Mouse (Mus musculus) intestine, postnatal 0 days (tissue): ENCODE data around the gene 1500011B03Rik. TPM values are rescaled to one million over a fixed set of nuclear protein-coding genes. Genes with fewer than 3 reads are reported as not detected.

ENCODE experiments used
- ATAC-seq: fragments of 200-750 bp; cut with Nextera tagmentation; 2 replicates; pipeline ENCODE4 v1.8.0; 2017; ENCODE audit warnings: mild to moderate bottlenecking, moderate TSS enrichment, moderate library complexity
- H3K27ac ChIP-seq: fragments of 300-500 bp; sonication (generic); 2 replicates; pipeline ENCODE4 v1.5.1; 2014; ENCODE audit warnings: mild to moderate bottlenecking, low read depth, low read length, moderate library complexity
- H3K27me3 ChIP-seq: fragments of 300-500 bp; sonication (generic); replicated peaks from 2 replicates; pipeline ENCODE4 v1.6.1; 2014; ENCODE audit warnings: low read length, mixed read lengths; ENCODE audit not compliant: control insufficient read depth, insufficient read depth
- H3K36me3 ChIP-seq: fragments of 300-500 bp; sonication (generic); 2 replicates; pipeline ENCODE4 v1.6.1; 2014; ENCODE audit warnings: mild to moderate bottlenecking, moderate library complexity; ENCODE audit not compliant: control insufficient read depth, insufficient read depth
- H3K4me1 ChIP-seq: fragments of 300-500 bp; sonication (generic); replicated peaks from 2 replicates; pipeline ENCODE4 v1.6.1; 2014; ENCODE audit warnings: antibody characterized with exemption, low read length, mixed read lengths; ENCODE audit not compliant: control insufficient read depth, insufficient read depth
- H3K4me2 ChIP-seq: fragments of 300-500 bp; sonication (generic); replicated peaks from 2 replicates; pipeline ENCODE4 v1.6.1; 2014; ENCODE audit warnings: low read depth, mild to moderate bottlenecking, moderate library complexity
- H3K4me3 ChIP-seq: fragments of 300-500 bp; sonication (generic); 2 replicates; pipeline ENCODE4 v1.5.1; 2014; ENCODE audit warnings: low read depth, low read length
- H3K9ac ChIP-seq: fragments of 300-500 bp; sonication (generic); 2 replicates; pipeline ENCODE4 v1.6.1; 2014; ENCODE audit warnings: mild to moderate bottlenecking, low read depth, low read length
- H3K9me3 ChIP-seq: fragments of 300-500 bp; sonication (generic); 2 replicates; pipeline ENCODE4 v1.6.1; 2016; ENCODE audit warnings: mixed run types; ENCODE audit not compliant: control insufficient read depth
- CTCF ChIP-seq: sonication (generic); IDR thresholded peaks from 2 replicates; pipeline ENCODE4 v1.5.1; 2016; ENCODE audit warnings: low read depth, mild to moderate bottlenecking, control low read depth, antibody characterized with exemption, moderate library complexity
- WGBS: fragments of 180-500 bp; shearing (Covaris S2); extraction: QIAGEN DNeasy Blood & Tissue Kit; methylation state at CpG from one replicate; pipeline ENCODE4 v1.1.7; 2014; 5-methylcytosine and 5-hydroxymethylcytosine counted together
- polyA plus RNA-seq: library from polyadenylated mRNA; unstranded; fragments of >200 nt; fragmentation: Nextera tagmentation; extraction: Ambion mirVana; gene quantifications from 2 replicates; pipeline ENCODE4 v1.2.1, GENCODE M21; 2015

1500011B03Rik gene
- polyA plus RNA-seq, 1 experiment from 2014 or later: 59.0 TPM

DNA sequence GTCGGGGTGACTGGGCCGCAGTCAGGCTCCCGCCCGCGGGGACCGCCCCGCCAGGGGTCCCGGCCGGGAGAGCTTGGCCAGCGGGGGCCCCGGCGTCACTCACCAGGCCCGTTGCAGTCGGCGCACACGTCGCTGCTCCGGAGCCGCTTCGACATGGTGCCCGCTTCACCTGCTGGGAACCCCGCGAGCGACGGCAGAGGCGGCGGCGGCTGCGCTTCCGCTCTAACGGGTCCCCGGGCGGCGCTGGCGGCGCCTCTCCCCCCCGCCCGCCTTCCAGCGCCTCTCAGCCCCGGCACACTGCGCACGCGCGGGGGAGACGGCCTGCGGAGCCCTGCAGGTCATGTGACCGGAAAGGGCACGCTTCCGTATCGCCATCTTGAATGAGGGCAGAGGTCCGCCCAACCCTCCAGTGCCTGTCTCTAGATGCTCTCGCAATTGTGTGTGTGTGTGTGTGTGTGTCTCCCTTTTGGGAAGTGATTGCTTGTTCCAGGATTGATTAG is 50.0 kb downstream of the 1500011B03Rik start:
- under 1% methylated on average over 48 of the region's 52 CpGs for WGBS

DNA sequence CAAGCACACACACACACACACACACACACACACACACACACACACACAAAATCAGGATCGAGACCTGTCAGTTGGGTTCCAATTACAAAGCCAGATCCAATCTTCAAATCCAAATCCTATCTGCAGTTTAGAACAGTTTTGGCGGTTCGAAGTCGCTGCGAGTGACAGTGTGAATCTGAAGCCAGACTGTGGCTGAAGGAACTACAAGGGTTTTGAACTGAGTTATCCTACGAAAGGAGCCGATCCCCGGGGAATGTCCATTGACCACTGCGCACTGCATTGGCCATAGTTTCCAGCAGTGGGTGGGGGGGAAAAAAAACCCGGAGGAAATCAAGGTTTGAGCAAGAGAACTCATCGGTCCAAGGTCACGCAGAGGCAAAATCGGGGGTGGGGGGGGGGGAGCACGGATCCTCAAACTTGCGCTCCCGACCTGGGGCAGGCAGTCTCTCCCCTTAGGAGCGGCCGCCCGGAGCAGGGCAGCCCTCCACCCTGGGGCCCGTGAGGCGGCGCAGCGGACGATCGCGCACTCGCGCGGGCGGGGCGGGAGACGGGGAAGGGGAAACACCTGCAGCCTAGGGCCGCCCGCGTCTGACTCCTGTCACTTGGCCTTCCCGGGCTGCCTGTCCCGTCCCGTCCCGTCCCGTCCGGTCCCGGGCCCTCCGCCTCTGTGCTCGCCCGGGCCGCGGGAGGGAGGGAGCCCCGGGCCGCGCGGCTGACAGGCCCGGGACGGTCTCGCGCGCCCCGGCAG is 50.6 kb downstream of the 1500011B03Rik start:
- 1% methylated on average over 38 of the region's 57 CpGs for WGBS
- no peaks in the 10 kb centered on the region for H3K27me3 ChIP-seq
- TF ChIP-seq CTCF: no peak
- H3K9ac ChIP-seq: peak overlapping the region; percentile 94
- H3K27ac ChIP-seq: peak overlapping the region; percentile 85
- H3K4me2 ChIP-seq: peak overlapping the region; percentile 78
- no peaks in the 10 kb centered on the region for H3K36me3 ChIP-seq
- no peaks in the 10 kb centered on the region for H3K9me3 ChIP-seq
- peak; percentile 37 for ATAC-seq
- H3K4me3 ChIP-seq: peak overlapping the region; percentile 100
- no peaks in the 10 kb centered on the region for H3K4me1 ChIP-seq

More for the DNA sequence above, 50.0 kb downstream of the 1500011B03Rik start:
- peak overlapping the region; percentile 94 for H3K9ac ChIP-seq
- peak overlapping the region; percentile 85 for H3K27ac ChIP-seq
- H3K4me2 ChIP-seq: peak overlapping the region; percentile 78
- no peaks in the 10 kb centered on the region for H3K4me1 ChIP-seq
- H3K9me3 ChIP-seq: no peaks in the 10 kb centered on the region
- H3K4me3 ChIP-seq: peak overlapping the region; percentile 100
- no peaks in the 10 kb centered on the region for H3K27me3 ChIP-seq
- ATAC-seq: peak; percentile 78
- TF ChIP-seq CTCF: no peak
- H3K36me3 ChIP-seq: no peaks in the 10 kb centered on the region

DNA sequence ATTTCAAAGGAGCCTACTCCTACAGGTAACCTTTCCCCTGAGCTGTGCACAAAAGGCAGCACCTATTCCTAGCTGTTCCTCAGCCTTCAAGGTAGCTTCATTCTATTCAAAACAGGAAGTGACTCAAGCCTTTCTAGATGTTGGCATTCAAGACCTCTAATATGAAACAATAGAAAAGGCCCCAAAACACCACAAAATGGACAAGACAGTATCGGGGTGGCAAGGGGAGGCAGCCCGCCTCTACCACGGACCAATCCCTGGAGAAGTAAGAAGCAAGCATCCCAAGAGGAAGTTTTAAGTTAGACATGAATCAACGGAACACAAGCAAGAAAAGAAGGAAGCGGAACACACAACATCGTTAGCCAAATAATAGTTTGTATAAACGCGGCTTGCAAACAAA is 51.5 kb downstream of the 1500011B03Rik start:
- H3K4me2 ChIP-seq: peak overlapping the region; percentile 78
- ATAC-seq: no peak
- no peak for TF ChIP-seq CTCF
- H3K4me3 ChIP-seq: peak overlapping the region; percentile 100; the same call in 1 of the 2 replicates
- no peak overlapping the region for H3K9ac ChIP-seq
- H3K27ac ChIP-seq: no peak overlapping the region
- no peaks in the 10 kb centered on the region for H3K36me3 ChIP-seq
- H3K9me3 ChIP-seq: no peaks in the 10 kb centered on the region
- WGBS: 74% methylated on average over 8 of the region's 8 CpGs
- no peaks in the 10 kb centered on the region for H3K27me3 ChIP-seq
- H3K4me1 ChIP-seq: no peaks in the 10 kb centered on the region

DNA sequence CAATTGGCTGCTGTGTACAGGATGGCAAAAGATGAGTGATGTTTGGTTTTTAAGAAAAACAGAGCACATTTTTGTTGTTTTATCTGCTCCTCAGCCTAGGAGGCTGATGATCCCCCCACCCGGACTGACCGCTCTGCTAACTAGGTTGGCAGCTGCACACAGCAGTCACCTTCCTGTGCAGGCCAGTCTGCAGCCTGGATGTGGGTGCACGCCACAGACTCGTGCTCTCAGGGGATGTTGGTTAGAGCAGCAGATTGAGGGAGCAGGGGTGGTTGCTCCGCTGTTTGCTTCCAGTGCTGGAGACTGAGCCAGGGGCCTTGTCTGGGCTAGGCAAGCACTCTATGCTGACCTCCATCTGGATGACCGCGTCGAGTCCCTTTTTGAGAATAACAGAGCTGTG is 53.5 kb downstream of the 1500011B03Rik start:
- Histone ChIP-seq H3K4me2 (no peak overlapping the region), H3K4me3 (no peak overlapping the region), H3K4me1 (no peaks in the 10 kb centered on the region), H3K36me3 (peaks cover 8% of the 10 kb centered on the region; the same call in 1 of the 2 replicates), H3K27me3 (no peaks in the 10 kb centered on the region), H3K9me3 (no peaks in the 10 kb centered on the region), H3K9ac (no peak overlapping the region), H3K27ac (no peak overlapping the region)
- no peak for ATAC-seq
- WGBS: 88% methylated on average over 8 of the region's 8 CpGs
- TF ChIP-seq CTCF: no peak

DNA sequence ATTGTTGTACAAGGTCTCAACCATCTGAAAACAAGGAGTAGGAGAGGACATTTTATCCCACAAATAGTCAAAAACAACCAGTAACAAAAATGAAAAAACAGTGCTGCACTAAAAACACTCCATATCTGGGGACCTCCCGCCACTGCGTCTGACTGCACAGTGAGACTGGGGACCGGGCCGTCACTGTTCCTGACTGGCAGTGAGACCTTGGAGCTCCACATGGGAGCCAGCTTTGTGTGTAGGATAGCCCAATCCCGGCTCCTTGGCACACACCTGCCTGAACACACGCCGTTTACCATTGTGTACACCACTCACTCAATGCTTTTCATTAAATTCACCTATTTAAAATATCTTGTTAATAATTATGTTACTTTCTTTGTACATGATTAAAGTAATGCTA is 56.1 kb downstream of the 1500011B03Rik start:
- Histone ChIP-seq H3K4me2 (no peak overlapping the region), H3K9me3 (no peaks in the 10 kb centered on the region), H3K36me3 (peaks cover 33% of the 10 kb centered on the region), H3K4me1 (no peaks in the 10 kb centered on the region), H3K27ac (no peak overlapping the region), H3K27me3 (no peaks in the 10 kb centered on the region), H3K9ac (no peak overlapping the region), H3K4me3 (no peak overlapping the region)
- no peak for TF ChIP-seq CTCF
- WGBS: 93% methylated on average over 7 of the region's 7 CpGs
- no peak for ATAC-seq

DNA sequence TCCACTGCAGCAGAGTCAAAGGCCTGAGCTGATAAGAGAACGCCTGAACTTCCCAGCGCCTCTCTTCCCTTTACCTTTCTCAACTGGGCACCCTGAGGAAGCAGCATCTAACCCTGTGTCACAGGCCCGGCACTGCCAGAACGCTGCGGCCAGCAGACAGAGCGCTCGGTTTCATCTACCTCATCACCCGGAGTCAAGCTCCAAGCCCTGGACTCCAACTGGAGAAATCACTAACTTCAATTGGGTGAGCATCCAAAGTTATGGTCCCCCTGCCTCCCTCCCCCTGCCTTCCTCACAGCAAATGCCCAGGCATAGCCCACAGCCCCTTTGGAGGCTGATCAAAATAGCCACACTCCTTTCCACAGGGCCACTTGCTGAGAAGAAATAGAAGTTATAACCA is 56.6 kb downstream of the 1500011B03Rik start:
- no peaks in the 10 kb centered on the region for H3K4me1 ChIP-seq
- H3K27ac ChIP-seq: no peak overlapping the region
- no peak overlapping the region for H3K4me2 ChIP-seq
- TF ChIP-seq CTCF: no peak
- ATAC-seq: no peak
- H3K9me3 ChIP-seq: no peaks in the 10 kb centered on the region
- H3K4me3 ChIP-seq: no peak overlapping the region
- WGBS: 87% methylated on average over 8 of the region's 8 CpGs
- H3K9ac ChIP-seq: no peak overlapping the region
- H3K36me3 ChIP-seq: peaks cover 36% of the 10 kb centered on the region
- H3K27me3 ChIP-seq: no peaks in the 10 kb centered on the region
